Mouse (Mus musculus) embryonic fibroblast, embryonic 13.5 days (primary cell): ENCODE results near the gene Pgd.

ENCODE experiments used
- CTCF ChIP-seq: IDR thresholded peaks from 2 replicates; pipeline ENCODE4 v1.5.1; 2011; ENCODE audit warnings: mild to moderate bottlenecking, control low read depth, low read length, moderate library complexity, borderline replicate concordance; ENCODE audit not compliant: insufficient read depth
- POLR2A ChIP-seq: IDR thresholded peaks from 2 replicates; pipeline ENCODE4 v1.6.1; 2011; ENCODE audit warnings: low read depth, mild to moderate bottlenecking, control low read depth, low read length, moderate library complexity

GRCm38 (mm10) chr4:149147528-149147927, 19.0 kb downstream of the Pgd start:
- TF ChIP-seq CTCF (no peak), POLR2A (no peak)
